Mouse (Mus musculus) thymus, postnatal 0 days (tissue): Measurements from ENCODE around the gene Myo10. TPM values are rescaled to one million over a fixed set of nuclear protein-coding genes. Genes with fewer than 3 reads are reported as not detected.

ENCODE experiments used
- DNase-seq: peaks from one replicate; pipeline ENCODE4 v3.0.0-alpha.2; 2015; ENCODE audit warnings: low spot score
- polyA plus RNA-seq: library from polyadenylated mRNA; unstranded; fragments of >200 nt; fragmentation: Nextera tagmentation; extraction: Ambion mirVana; gene quantifications from 2 replicates; pipeline ENCODE4 v1.2.1, GENCODE M21; 2015

The Myo10 gene
- polyA plus RNA-seq, 1 experiment from 2014 or later: 16.3 TPM

GRCm38 (mm10) chr15:25760304-25760703 is 138.0 kb downstream of the Myo10 start:
- no peak for DNase-seq

- no peak for DNase-seq
Observed at GRCm38 (mm10) chr15:25761049-25761448, 138.7 kb downstream of the Myo10 start.

GRCm38 (mm10) chr15:25761800-25762211 is 139.5 kb downstream of the Myo10 start:
- DNase-seq: no peak

- no peak for DNase-seq
Observed at GRCm38 (mm10) chr15:25762306-25762705, 140.0 kb downstream of the Myo10 start.

- no peak for DNase-seq
Observed at GRCm38 (mm10) chr15:25763106-25763505, 140.8 kb downstream of the Myo10 start.

- DNase-seq: no peak
Observed at GRCm38 (mm10) chr15:25764653-25765352, 142.5 kb downstream of the Myo10 start.

- DNase-seq: no peak
Observed at GRCm38 (mm10) chr15:25767777-25768176, 145.5 kb downstream of the Myo10 start.

- no peak for DNase-seq
Observed at GRCm38 (mm10) chr15:25769524-25770255, 147.4 kb downstream of the Myo10 start.

GRCm38 (mm10) chr15:25771782-25772181 is 149.5 kb downstream of the Myo10 start:
- no peak for DNase-seq

GRCm38 (mm10) chr15:25773711-25774513 is 151.6 kb downstream of the Myo10 start:
- DNase-seq: peak; percentile 19

- DNase-seq: no peak
Observed at GRCm38 (mm10) chr15:25778937-25779336, 156.6 kb downstream of the Myo10 start.

- no peak for DNase-seq
Observed at GRCm38 (mm10) chr15:25779522-25780191, 157.3 kb downstream of the Myo10 start.

GRCm38 (mm10) chr15:25781053-25781452 is 158.7 kb downstream of the Myo10 start:
- DNase-seq: no peak

GRCm38 (mm10) chr15:25785456-25786390 is 163.4 kb downstream of the Myo10 start:
- DNase-seq: no peak

GRCm38 (mm10) chr15:25787406-25787805 is 165.1 kb downstream of the Myo10 start:
- DNase-seq: no peak

GRCm38 (mm10) chr15:25787965-25788364 is 165.6 kb downstream of the Myo10 start:
- no peak for DNase-seq

- no peak for DNase-seq
Observed at GRCm38 (mm10) chr15:25788565-25788964, 166.2 kb downstream of the Myo10 start.

- DNase-seq: no peak
Observed at GRCm38 (mm10) chr15:25789241-25789640, 166.9 kb downstream of the Myo10 start.

- DNase-seq: peak; percentile 11
Observed at GRCm38 (mm10) chr15:25791660-25792353, 169.5 kb downstream of the Myo10 start.

GRCm38 (mm10) chr15:25794123-25794522 is 171.8 kb downstream of the Myo10 start:
- no peak for DNase-seq
